Mouse (Mus musculus): ENCODE measurements around the gene Srd5a1. TPM values are rescaled to one million over a fixed set of nuclear protein-coding genes. Genes with fewer than 3 reads are reported as not detected.
A peak's percentile ranks its signal among the peaks of the same experiment; 100 is the strongest.
"Not testable (repeated sequence)": the region's sequence is repeated elsewhere in the genome, so short reads cannot be mapped to it uniquely, and the experiment has no call there.

The Srd5a1 gene
- polyA plus RNA-seq, 1 experiment from 2014 or later, result 25.4 TPM

GRCm38 (mm10) chr13:69612175-69612544 is 918 bp upstream of the Srd5a1 start:
- Histone ChIP-seq H3K4me1 (peaks cover 24% of the 10 kb centered on the region), H3K9ac (peak overlapping the region; percentile 83), H3K9me3 (replicated peaks) (no peaks in the 10 kb centered on the region), H3K36me3 (ENCODE audit: poor library complexity, severe bottlenecking) (peaks cover 32% of the 10 kb centered on the region), H3K27ac (peak overlapping the region; percentile 44; the same call in 1 of the 2 replicates), H3K4me2 (peak overlapping the region; percentile 88), H3K4me3 (peak overlapping the region; percentile 97), H3K27me3 (no peaks in the 10 kb centered on the region)
- ATAC-seq, result no peak
- 0% methylated on average over 24 of the region's 24 CpGs for WGBS

GRCm38 (mm10) chr13:69610751-69611397 is 368 bp downstream of the Srd5a1 start:
- no peak; the same call in 1 of the 2 replicates for ATAC-seq
- Histone ChIP-seq H3K27ac (no peak overlapping the region), H3K9ac (peak overlapping the region; percentile 69), H3K27me3 (no peaks in the 10 kb centered on the region), H3K4me3 (peak overlapping the region; percentile 97), H3K9me3 (replicated peaks) (no peaks in the 10 kb centered on the region), H3K36me3 (ENCODE audit: poor library complexity, severe bottlenecking) (peaks cover 19% of the 10 kb centered on the region), H3K4me2 (peak overlapping the region; percentile 88), H3K4me1 (peaks cover 24% of the 10 kb centered on the region)
- under 1% methylated on average over 40 of the region's 40 CpGs for WGBS

GRCm38 (mm10) chr13:69608734-69609133 is 2.5 kb downstream of the Srd5a1 start:
- ATAC-seq, result no peak
- H3K27ac ChIP-seq, result no peak overlapping the region
- no peak overlapping the region for H3K4me2 ChIP-seq
- H3K27me3 ChIP-seq, result no peaks in the 10 kb centered on the region
- H3K4me1 ChIP-seq, result peaks cover 24% of the 10 kb centered on the region
- no peaks in the 10 kb centered on the region for H3K9me3 ChIP-seq (replicated peaks)
- no peak overlapping the region for H3K9ac ChIP-seq
- no peak overlapping the region for H3K4me3 ChIP-seq
- peaks cover 3% of the 10 kb centered on the region; the same call in 1 of the 2 replicates for H3K36me3 ChIP-seq (ENCODE audit: poor library complexity, severe bottlenecking)
- 90% methylated on average over 8 of the region's 8 CpGs for WGBS

DNA sequence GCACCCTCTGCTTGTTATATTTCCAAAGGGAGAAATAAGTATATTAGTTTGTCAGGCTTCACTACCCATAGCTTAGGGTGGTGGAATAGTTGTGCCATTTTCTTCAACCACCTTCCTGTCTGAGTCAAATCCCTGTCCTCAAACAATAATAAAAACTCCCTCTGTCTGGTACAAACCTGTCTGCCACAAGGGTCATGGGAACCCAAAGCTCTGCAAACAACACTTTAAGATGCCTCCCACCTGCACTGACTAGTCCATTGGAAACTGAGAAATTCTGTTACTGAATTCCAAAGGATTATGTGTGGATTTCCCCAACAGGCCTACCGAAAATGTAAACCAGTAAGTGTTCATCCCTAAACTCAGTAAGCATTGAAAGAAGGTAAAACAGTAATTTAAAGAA is 6.6 kb downstream of the Srd5a1 start:
- no peak overlapping the region for H3K27ac ChIP-seq
- no peak overlapping the region for H3K4me2 ChIP-seq
- no peak for ATAC-seq
- H3K4me3 ChIP-seq, result no peak overlapping the region
- no peaks in the 10 kb centered on the region for H3K27me3 ChIP-seq
- H3K4me1 ChIP-seq, result peaks cover under 1% of the 10 kb centered on the region; the same call in 1 of the 2 replicates
- no peaks in the 10 kb centered on the region for H3K9me3 ChIP-seq (replicated peaks)
- H3K9ac ChIP-seq, result no peak overlapping the region
- 90% methylated on average over 1 of the region's 1 CpGs for WGBS
- no peaks in the 10 kb centered on the region for H3K36me3 ChIP-seq (ENCODE audit: poor library complexity, severe bottlenecking)

DNA sequence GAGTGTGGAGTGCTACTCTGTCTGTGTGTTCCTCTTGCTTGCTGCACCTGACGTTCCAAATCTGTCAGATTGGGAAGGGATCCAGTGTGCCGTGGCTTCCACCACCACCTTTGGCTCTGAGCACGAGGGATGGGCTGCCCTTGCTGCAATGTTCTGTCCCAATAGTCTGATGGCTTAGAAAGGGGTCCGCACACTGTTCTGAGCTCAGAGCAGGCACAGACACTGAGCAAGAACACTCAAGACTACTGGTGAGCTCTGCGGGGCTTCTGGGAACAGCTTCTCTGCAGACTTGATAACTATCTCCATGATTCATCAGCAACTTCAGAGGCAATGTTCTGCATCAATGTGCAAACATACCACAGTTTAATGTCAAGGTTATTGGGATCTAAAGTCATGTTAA is 9.9 kb downstream of the Srd5a1 start:
- ATAC-seq, result no peak
- H3K27me3 ChIP-seq, result no peaks in the 10 kb centered on the region
- H3K36me3 ChIP-seq (ENCODE audit: poor library complexity, severe bottlenecking), result no peaks in the 10 kb centered on the region
- H3K9me3 ChIP-seq (replicated peaks), result no peaks in the 10 kb centered on the region
- no peak overlapping the region for H3K27ac ChIP-seq
- no peak overlapping the region for H3K4me3 ChIP-seq
- H3K4me2 ChIP-seq, result no peak overlapping the region
- H3K4me1 ChIP-seq, result no peaks in the 10 kb centered on the region
- 85% methylated on average over 5 of the region's 5 CpGs for WGBS
- no peak overlapping the region for H3K9ac ChIP-seq

- not testable (repeated sequence) for H3K9ac ChIP-seq; ATAC-seq; H3K4me3 ChIP-seq; H3K4me2 ChIP-seq; H3K4me1 ChIP-seq; H3K36me3 ChIP-seq (ENCODE audit: poor library complexity, severe bottlenecking); H3K27me3 ChIP-seq; H3K9me3 ChIP-seq (replicated peaks); H3K27ac ChIP-seq
- 90% methylated on average over 5 of the region's 5 CpGs for WGBS
Observed at GRCm38 (mm10) chr13:69600863-69601262, 10.4 kb downstream of the Srd5a1 start.

GRCm38 (mm10) chr13:69598867-69599266 is 12.4 kb downstream of the Srd5a1 start:
- WGBS, result 93% methylated on average over 10 of the region's 10 CpGs
- H3K4me1 ChIP-seq, result no peaks in the 10 kb centered on the region
- ATAC-seq, result no peak
- H3K36me3 ChIP-seq (ENCODE audit: poor library complexity, severe bottlenecking), result no peaks in the 10 kb centered on the region
- H3K4me2 ChIP-seq, result no peak overlapping the region
- H3K4me3 ChIP-seq, result no peak overlapping the region
- H3K27me3 ChIP-seq, result no peaks in the 10 kb centered on the region
- H3K27ac ChIP-seq, result no peak overlapping the region
- no peak overlapping the region for H3K9ac ChIP-seq
- no peaks in the 10 kb centered on the region for H3K9me3 ChIP-seq (replicated peaks)

GRCm38 (mm10) chr13:69596515-69596914 is 14.7 kb downstream of the Srd5a1 start:
- H3K9ac ChIP-seq, result no peak overlapping the region
- no peak overlapping the region for H3K4me2 ChIP-seq
- no peak overlapping the region for H3K27ac ChIP-seq
- H3K9me3 ChIP-seq (replicated peaks), result no peaks in the 10 kb centered on the region
- H3K4me3 ChIP-seq, result no peak overlapping the region
- 97% methylated on average over 2 of the region's 2 CpGs for WGBS
- H3K36me3 ChIP-seq (ENCODE audit: poor library complexity, severe bottlenecking), result no peaks in the 10 kb centered on the region
- no peaks in the 10 kb centered on the region for H3K4me1 ChIP-seq
- no peak for ATAC-seq
- no peaks in the 10 kb centered on the region for H3K27me3 ChIP-seq

GRCm38 (mm10) chr13:69595911-69596310 is 15.3 kb downstream of the Srd5a1 start:
- Histone ChIP-seq H3K4me3 (no peak overlapping the region), H3K4me1 (no peaks in the 10 kb centered on the region), H3K4me2 (no peak overlapping the region), H3K36me3 (ENCODE audit: poor library complexity, severe bottlenecking) (no peaks in the 10 kb centered on the region), H3K27me3 (no peaks in the 10 kb centered on the region), H3K27ac (no peak overlapping the region), H3K9me3 (replicated peaks) (no peaks in the 10 kb centered on the region), H3K9ac (no peak overlapping the region)
- 95% methylated on average over 6 of the region's 6 CpGs for WGBS
- no peak for ATAC-seq

GRCm38 (mm10) chr13:69594577-69595256 is 16.5 kb downstream of the Srd5a1 start:
- Histone ChIP-seq H3K9ac (no peak overlapping the region), H3K4me2 (no peak overlapping the region), H3K27ac (no peak overlapping the region), H3K4me3 (no peak overlapping the region), H3K36me3 (ENCODE audit: poor library complexity, severe bottlenecking) (no peaks in the 10 kb centered on the region), H3K9me3 (replicated peaks) (no peaks in the 10 kb centered on the region), H3K27me3 (no peaks in the 10 kb centered on the region), H3K4me1 (no peaks in the 10 kb centered on the region)
- WGBS, result 90% methylated on average over 7 of the region's 7 CpGs
- ATAC-seq, result no peak

DNA sequence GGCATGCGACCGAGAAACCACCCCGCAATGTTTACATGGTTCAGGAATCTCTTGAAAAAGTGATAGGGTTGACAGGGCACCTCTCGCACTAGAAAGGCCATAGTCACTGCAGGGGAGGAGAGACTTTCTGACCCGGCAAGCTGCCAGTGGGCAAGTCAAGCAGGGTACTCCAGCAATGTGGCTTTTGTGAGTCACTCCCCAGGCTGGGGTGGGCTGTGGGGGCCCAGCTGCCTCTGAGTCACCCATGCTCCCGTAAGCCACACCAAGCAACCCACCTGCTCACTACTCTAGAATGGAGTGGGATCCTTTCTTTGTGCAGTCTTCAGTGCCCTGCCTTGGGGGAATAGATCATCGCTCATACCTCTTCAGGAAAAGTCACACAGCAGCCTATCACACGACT is 17.8 kb downstream of the Srd5a1 start:
- Histone ChIP-seq H3K4me1 (no peaks in the 10 kb centered on the region), H3K27ac (no peak overlapping the region), H3K9ac (no peak overlapping the region)

GRCm38 (mm10) chr13:69592226-69592625 is 19.0 kb downstream of the Srd5a1 start:
- 90% methylated on average over 8 of the region's 8 CpGs for WGBS
- Histone ChIP-seq H3K27ac (no peak overlapping the region), H3K9ac (no peak overlapping the region)

More for the DNA sequence above, 17.8 kb downstream of the Srd5a1 start:
- Histone ChIP-seq H3K4me2 (no peak overlapping the region), H3K27me3 (no peaks in the 10 kb centered on the region), H3K9me3 (replicated peaks) (no peaks in the 10 kb centered on the region), H3K36me3 (ENCODE audit: poor library complexity, severe bottlenecking) (no peaks in the 10 kb centered on the region), H3K4me3 (no peak overlapping the region)
- 87% methylated on average over 8 of the region's 8 CpGs for WGBS
- ATAC-seq, result no peak

More at GRCm38 (mm10) chr13:69592226-69592625, 19.0 kb downstream of the Srd5a1 start:
- no peak for ATAC-seq
- Histone ChIP-seq H3K27me3 (no peaks in the 10 kb centered on the region), H3K9me3 (replicated peaks) (no peaks in the 10 kb centered on the region), H3K36me3 (ENCODE audit: poor library complexity, severe bottlenecking) (no peaks in the 10 kb centered on the region), H3K4me2 (no peak overlapping the region), H3K4me1 (no peaks in the 10 kb centered on the region), H3K4me3 (no peak overlapping the region)

Data from forebrain, embryonic 13.5 days (tissue).